Mouse (Mus musculus) ovary, postnatal 10 days (tissue): ENCODE measurements around the gene Rpp21.

Source experiments
- DNase-seq: peaks from one replicate; pipeline ENCODE4 v3.0.0; 2022; ENCODE audit warnings: low spot score

Gene Rpp21

GRCm38 (mm10) chr17:36257969-36258368, at the start of gene Rpp21:
Gene Rpp21, minus strand, starts transcription at chr17:36258069.
- DNase-seq: no peak

- no peak for DNase-seq
Measured at GRCm38 (mm10) chr17:36286390-36286789, 28.5 kb upstream of the Rpp21 start, which contains the start of gene H2-M10.2. Gene H2-M10.2, minus strand, starts transcription at chr17:36286490.

GRCm38 (mm10) chr17:36281521-36282245, 23.8 kb upstream of the Rpp21 start:
- DNase-seq: no peak

- no peak for DNase-seq
Measured at GRCm38 (mm10) chr17:36274776-36275175, 16.9 kb upstream of the Rpp21 start.

- DNase-seq: no peak
Measured at GRCm38 (mm10) chr17:36273796-36274195, 15.9 kb upstream of the Rpp21 start.

GRCm38 (mm10) chr17:36272643-36273366, 14.9 kb upstream of the Rpp21 start:
- DNase-seq: no peak

GRCm38 (mm10) chr17:36271586-36272256, 13.9 kb upstream of the Rpp21 start, which contains the start of gene Trim39:
Gene Trim39, minus strand, starts transcription at chr17:36272247.
- DNase-seq: peak; percentile 87

GRCm38 (mm10) chr17:36270956-36271585, 13.2 kb upstream of the Rpp21 start:
- peak; percentile 72 for DNase-seq

- DNase-seq: no peak
Measured at GRCm38 (mm10) chr17:36265834-36266233, 8.0 kb upstream of the Rpp21 start.

- no peak for DNase-seq
Measured at GRCm38 (mm10) chr17:36264273-36264925, 6.5 kb upstream of the Rpp21 start.

- no peak for DNase-seq
Measured at GRCm38 (mm10) chr17:36261511-36262166, 3.8 kb upstream of the Rpp21 start.

- DNase-seq: peak; percentile 56
Measured at GRCm38 (mm10) chr17:36257241-36257947, 475 bp downstream of the Rpp21 start.

- no peak for DNase-seq
Measured at GRCm38 (mm10) chr17:36253087-36253600, 4.7 kb downstream of the Rpp21 start.

- no peak for DNase-seq
Measured at GRCm38 (mm10) chr17:36252250-36252876, 5.5 kb downstream of the Rpp21 start.

GRCm38 (mm10) chr17:36248886-36249285, 9.0 kb downstream of the Rpp21 start:
- DNase-seq: no peak

GRCm38 (mm10) chr17:36245741-36246140, 12.1 kb downstream of the Rpp21 start:
- DNase-seq: no peak

- no peak for DNase-seq
Measured at GRCm38 (mm10) chr17:36244031-36244430, 13.8 kb downstream of the Rpp21 start.

- DNase-seq: no peak
Measured at GRCm38 (mm10) chr17:36240637-36241213, 17.1 kb downstream of the Rpp21 start.

- no peak for DNase-seq
Measured at GRCm38 (mm10) chr17:36237321-36237921, 20.4 kb downstream of the Rpp21 start.
